Mouse (Mus musculus) ES-E14 (cell line): ENCODE data around the gene Iqgap2.

Source experiments
- CHD2 ChIP-seq: IDR thresholded peaks from 2 replicates; pipeline ENCODE4 v1.6.1; 2014; ENCODE audit warnings: mild to moderate bottlenecking, low read depth, low read length, inconsistent platforms
- HCFC1 ChIP-seq: IDR thresholded peaks from 2 replicates; pipeline ENCODE4 v1.6.1; 2012; ENCODE audit warnings: low read length, inconsistent platforms, borderline replicate concordance; ENCODE audit not compliant: insufficient read depth
- ZC3H11A ChIP-seq: IDR thresholded peaks from 2 replicates; pipeline ENCODE4 v1.6.1; 2012; ENCODE audit warnings: low read depth, mild to moderate bottlenecking, inconsistent platforms, low read length, borderline replicate concordance
- ZNF384 ChIP-seq: IDR thresholded peaks from 2 replicates; pipeline ENCODE4 v1.6.1; 2012; ENCODE audit warnings: low read depth, low read length, inconsistent platforms

GRCm38 (mm10) chr13:95846364-95846763 is 45.4 kb downstream of the Iqgap2 start:
- TF ChIP-seq CHD2 (no peak), HCFC1 (no peak), ZNF384 (no peak), ZC3H11A (no peak)
